Mouse (Mus musculus) hematopoietic stem cell, adult 5-6 weeks (primary cell): ENCODE data around the gene Samd4b. TPM values are rescaled to one million over a fixed set of nuclear protein-coding genes. Genes with fewer than 3 reads are reported as not detected.
A peak's percentile ranks its signal among the peaks of the same experiment; 100 is the strongest.

Experiments
- ATAC-seq, 2 experiments: fragments of 125-278 bp in 1 of 2; replicated peaks in 1 of 2; 2 replicates each; pipeline ENCODE4 v1.8.0; 2016 to 2017; ENCODE audit warnings: inconsistent platforms in 2 of 2, mild to moderate bottlenecking in 2 of 2, moderate number of reproducible peaks in 2 of 2, low read depth in 1 of 2, moderate TSS enrichment in 1 of 2; ENCODE audit not compliant: low FRiP score in 2 of 2, poor library complexity in 2 of 2, severe bottlenecking in 2 of 2, insufficient read depth in 1 of 2, low TSS enrichment in 1 of 2
- total RNA-seq: library from RNA; stranded (forward); fragments of 172-1452, 232-1000 nt; gene quantifications from 2 replicates; pipeline ENCODE4 v1.2.3, GENCODE M21; 2017

The Samd4b gene
- total RNA-seq, 1 experiment from 2014 or later: 6.3 TPM

DNA sequence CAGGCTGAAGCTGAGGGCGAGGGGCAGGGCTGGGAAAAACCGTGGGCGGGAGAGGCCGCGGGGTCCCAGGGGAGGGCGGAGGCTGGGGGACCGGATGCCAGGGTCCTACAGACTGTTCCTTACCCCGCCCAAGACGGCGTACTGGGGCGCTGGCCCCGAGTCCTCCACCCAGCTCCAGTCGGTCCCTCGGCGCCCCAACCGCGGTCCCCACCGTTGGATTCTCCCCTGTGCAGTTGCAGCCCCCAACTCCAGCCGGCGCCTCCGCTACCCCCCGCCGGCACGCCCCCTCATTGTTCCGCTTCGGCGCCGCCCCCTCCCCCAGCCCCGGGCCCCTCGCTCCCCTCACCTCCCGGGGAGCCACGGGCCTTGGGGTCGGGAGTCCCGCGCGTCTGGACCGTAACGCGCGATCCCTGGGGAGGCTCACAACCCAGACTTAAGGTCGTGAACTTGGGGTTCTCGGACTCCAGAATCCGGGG lies 226.4 kb downstream of the Samd4b start:
- no peak for ATAC-seq

DNA sequence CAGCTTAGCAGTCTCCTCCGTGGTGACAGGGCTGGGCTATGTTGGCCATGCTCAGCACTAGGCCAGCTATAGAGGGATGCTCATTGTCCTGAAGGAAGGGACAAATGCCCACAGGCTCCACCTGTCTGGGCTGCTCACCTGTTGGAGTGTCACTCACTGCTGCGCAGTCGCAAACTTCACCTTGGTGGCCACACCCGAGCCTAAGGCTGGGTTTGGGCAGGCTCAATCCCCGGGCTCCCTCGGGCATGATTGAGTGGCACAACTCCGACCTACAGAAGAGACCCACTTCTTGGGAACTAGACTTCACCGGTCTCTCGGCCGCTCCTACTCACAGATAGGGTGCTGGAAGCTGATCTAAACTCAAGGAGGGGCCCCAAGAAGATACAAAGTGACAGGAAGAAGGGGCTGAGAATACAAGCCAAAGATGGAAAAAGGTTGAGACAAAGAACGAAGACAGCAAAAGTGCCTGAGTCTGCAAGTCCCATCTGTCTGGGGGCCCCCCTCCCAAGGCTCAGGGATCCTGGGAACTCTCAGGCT lies 226.9 kb downstream of the Samd4b start:
- no peak for ATAC-seq

DNA sequence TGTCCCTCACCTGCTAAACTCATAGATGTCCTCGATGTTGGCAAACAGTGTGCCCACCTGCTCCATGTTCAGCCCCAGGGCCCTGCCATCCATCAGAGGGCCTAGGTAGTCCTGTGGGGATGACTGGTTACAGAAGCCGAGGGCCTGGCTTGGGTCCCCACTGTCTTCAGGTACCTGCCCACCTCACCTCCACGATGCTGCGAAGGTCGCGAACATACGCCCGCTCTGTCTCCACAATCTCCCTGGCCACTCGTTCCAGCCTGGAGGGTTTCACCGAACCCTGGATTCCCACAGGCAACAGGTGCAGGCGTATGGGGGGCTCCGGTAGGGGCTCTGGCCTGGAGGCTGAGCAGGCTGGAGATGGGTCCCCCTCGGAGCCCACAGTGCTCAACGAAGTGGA lies 227.9 kb downstream of the Samd4b start:
- ATAC-seq: no peak

DNA sequence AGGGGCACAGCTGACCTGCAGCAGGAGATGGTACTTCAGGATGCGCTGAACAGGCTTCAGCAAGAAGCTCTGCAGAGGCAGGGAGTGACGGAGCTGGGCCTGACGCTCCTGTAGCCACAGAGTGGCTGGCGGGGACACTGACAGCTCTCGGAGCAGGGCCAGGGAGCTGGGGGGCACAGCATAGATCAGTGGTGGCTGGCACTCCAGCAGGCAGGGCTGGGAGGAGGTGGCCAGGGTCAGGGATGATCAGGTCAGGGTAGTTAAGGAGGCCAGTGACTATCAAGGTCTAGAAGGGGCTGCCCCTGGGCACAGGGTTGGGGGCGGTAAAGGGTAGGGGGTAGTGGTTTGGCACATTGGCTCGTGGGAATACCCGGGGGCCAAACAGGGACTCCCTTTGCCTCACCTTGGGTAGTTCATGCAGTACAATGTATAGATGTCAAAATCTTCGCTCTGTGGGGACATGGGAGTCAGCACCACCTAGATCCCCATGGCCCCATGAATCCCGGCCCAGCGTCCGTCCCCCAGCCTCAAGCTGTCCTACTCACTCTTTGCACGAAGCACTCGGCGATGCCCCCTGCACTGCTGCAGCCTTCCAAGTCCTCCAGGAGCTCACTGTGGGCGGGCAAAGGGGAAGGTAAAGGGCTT lies 229.5 kb downstream of the Samd4b start:
- ATAC-seq: no peak

DNA sequence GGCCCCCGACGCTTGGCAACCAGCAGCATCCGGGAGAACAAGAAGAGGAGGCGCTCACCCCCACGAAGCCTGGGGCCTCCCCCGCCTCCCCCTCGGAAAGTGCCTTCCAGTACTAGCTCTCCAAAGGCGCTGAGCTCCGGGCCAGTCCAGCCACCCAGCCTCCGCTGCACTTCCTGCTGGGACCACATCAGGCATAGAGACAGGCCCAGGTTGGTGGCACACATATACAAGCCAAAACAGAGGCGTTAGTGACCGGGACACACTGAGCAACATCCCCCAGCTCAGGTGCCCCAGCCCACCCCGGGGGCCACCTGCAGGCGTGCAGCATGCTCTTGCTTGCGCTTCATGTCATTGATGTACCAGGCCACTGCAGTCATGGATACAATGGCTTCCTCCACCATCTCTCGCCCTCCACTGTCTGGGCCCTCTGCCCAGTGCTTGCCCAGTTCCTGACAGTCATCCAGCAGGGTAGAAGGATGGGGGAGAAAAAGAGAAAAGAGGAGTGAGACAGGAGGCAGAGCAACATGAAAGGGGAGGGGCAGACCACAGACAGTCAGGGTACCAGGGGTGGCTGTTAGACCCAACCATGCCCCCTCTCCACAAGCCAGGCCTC lies 230.2 kb downstream of the Samd4b start:
- ATAC-seq: no peak

DNA sequence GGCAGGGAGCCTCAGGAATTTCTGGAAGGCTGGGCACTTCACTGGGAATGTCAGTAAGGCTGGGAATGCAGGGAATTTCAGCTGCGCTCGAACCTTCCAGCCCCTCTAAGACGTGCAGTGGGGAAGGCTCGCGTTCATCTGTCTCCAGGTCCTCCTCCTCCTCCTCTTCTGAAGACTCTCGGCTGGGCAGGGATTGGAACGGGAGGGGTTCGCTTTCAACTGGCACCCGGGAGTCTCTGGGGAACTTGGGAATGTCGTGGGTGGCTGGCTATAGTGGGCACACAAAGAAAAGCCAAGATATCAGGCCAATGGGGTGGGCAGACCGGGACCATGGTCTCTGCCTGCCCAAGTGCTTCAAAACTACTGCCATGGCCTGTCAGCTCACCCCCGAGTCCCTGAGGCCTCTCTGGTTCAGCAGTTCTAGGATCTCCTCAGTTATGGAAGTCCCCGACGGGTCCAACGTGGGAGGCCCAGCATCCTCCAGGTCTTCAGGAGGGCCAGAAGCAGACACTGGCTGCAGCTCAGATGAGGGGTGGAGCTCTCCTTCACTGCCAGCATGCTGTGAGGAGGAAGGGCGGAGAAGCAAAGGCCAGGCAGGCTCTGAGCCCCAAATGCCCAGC lies 235.4 kb downstream of the Samd4b start:
- no peak; a peak in 1 of 4 replicates for ATAC-seq

DNA sequence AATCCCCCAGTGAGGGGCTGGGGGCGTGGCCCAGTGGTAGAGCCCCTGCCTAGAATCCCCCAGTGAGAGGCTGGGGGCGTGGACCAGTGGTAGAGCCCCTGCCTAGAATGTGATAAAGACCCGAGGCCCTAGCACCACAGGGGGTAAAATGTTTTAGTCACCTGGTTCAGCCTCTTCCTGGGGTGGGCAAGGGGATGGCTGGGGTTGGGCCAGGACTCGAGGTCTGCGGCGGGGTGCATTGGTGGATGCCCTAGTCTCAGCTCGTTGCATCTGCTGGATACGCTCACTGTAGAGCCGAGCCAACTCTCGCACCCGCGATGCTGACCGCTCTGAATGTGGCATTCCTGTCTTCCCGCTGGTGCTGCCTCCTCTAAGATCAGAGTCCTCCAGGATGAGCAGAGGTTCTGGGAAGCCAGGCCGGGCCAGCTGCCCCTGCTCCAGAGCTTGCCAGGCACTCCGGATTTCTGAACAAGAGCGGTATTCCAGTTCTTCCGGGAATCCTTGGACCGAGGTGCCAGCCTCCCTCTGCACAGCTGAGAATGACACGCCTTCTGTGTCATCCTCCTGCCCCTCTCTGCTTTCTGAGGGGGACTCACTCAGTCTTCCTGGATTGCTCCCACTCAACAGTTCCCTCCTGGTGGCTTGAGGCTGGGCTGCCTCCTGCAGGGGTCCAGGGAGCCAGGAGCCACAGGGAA lies 236.2 kb downstream of the Samd4b start:
- ATAC-seq: no peak

DNA sequence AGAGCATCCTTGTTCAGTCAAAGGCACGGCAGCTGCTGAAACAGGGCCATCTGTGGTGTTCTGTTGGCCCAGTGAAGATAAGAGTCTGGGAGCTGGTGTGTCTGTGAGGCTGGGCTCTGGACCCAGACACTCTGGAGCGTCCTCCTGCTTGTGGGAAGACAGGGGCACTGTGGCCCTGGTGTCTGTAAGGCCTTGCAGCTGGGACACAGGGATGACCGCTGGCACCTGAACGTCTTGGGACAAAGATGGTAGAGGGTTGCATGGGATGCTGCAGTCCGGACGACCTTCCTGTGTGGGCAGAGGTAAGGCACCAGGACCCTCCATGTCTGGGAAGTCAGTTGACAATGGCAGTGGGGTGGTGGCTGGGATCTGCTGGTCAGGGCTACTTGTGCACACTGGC lies 237.7 kb downstream of the Samd4b start:
- no peak for ATAC-seq

DNA sequence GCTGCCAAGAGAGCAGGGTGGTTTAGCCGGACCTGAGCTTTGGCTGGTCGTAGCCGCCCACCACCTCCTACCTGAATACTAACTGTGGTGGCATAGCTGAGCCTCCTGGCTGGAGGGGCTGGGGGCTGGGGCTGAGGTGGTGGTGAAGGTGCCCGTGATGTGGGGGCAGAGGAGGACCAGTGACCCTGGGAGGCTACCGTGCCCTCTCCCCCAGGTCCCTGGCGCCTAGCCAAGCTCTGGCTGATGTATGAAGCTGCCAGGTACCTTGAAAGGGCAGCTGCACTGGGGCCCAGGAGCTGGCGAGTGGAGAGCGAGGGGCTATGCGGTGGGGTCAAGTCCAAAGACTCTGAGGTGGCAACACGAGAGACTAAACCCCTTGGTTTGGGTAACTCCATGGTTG lies 238.1 kb downstream of the Samd4b start:
- ATAC-seq: no peak

DNA sequence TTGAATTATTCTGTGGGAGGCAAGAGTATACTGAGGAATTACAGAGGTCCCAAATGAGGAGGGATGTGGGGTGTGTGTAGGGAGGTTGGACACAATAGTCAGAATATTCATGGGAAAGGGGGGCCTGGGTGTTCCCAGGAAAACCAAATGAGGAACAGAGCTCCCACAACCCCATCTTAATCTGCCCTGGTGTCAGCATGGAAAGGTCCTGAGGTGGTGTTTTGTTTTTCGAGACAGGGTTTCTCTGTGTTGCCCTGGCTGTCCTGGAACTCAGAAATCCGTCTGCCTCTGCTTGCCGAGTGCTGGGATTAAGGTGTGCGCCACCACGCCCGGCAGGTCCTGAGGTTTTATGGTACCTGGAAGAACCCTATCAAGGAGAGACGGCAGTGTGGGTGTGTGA lies 239.5 kb downstream of the Samd4b start:
- ATAC-seq: no peak

DNA sequence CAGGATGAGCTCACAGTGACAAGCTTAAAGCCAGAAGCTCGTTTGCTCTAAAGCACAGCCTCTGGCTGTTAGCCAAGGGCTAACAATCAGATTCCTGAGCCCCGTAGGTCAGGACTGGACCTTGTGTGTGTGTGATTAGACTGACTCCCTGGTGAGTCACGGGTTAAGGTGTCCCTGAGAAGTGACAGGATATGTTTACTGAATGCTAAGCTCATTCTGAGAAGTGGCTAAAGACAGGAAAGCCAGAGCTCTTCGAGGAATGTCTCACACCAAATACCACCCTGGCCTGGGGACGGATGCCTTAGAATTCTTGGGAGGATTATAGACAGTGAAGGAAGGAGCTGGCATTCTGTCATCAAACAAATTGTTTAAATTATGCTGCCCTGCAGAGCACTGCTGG lies 240.0 kb downstream of the Samd4b start:
- ATAC-seq: no peak

DNA sequence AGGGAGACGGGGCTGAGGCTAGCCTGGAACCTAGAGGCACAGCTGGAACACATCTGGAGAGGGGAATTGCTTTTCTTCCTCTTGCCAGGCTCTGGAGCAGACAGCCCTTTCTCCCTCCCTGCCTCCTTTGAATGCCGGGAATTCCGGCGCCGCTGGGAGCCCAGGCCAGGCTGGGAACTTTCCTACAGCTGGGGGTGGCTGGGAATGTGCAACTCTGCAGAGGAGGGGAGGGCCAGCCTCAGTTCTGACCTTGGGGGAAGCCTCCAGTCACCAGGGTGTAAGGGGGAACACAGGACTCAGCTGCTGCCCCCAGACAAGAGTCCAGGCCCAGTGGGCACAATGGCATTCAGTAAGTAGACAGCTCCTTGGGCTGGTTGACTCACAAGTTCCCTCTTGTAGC lies 241.0 kb downstream of the Samd4b start:
- no peak for ATAC-seq

DNA sequence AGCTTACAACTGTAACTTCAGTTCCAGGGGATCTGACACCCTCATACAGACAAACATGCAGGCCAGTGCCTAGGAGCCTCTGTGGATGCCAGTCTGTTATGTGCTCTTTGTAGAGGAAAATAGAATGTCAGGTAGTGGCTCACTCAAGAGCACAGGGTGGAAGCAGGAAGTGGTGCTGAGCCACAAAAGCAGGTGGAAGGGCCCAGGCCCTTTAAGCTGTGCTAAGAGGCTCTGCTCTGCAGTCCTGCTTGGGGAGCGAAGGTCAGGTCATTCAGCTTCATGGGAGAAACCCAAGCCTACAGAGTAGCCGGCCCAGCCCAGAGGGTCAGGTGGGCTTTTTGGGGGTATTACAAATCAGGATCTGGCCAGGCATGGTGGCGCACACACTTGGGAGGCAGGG lies 242.7 kb downstream of the Samd4b start:
- peak in 1 of 2 experiments; percentile 24; a peak in 1 of 4 replicates for ATAC-seq

DNA sequence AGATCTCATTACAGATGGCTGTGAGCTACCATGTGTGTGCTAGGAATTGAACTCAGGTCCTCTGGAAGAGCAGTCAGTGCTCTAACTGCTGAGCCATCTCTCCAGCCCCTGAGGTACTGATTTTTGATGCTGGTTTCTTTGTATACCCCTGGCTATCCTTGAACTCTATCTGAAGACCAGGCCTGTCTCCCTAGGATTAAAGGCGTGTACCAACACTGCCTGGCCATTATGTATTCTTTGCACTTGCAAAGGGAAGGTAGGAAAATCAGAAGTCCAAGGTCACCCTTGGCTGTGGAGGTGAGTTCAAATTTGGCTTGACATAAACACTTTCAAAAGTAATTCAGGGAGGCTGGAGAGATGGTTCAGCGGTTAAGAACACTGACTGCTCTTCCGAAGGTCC lies 243.3 kb downstream of the Samd4b start:
- no peak for ATAC-seq

DNA sequence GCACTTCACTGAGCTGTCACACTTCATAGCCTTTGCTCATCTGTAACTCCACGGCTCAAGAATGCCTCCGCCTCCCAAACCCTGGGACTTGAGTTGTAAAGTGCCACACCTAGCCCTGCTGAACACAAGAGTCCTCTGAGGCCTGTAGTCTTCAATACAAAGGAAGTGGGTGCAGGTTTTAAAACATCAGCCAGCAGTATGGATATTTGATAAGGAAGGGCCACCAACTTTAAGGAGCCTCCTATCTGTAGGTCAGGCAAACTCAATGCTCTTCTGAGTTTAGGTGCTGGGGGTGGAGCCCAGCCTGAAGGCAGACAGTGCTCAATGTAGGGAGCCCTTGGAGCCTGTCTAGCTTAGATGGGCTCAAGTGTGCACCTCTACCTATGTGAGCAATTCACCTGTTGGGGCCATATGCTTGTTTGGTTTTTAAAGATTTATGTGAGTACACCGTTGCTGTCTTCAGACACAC lies 243.8 kb downstream of the Samd4b start:
- ATAC-seq: no peak

DNA sequence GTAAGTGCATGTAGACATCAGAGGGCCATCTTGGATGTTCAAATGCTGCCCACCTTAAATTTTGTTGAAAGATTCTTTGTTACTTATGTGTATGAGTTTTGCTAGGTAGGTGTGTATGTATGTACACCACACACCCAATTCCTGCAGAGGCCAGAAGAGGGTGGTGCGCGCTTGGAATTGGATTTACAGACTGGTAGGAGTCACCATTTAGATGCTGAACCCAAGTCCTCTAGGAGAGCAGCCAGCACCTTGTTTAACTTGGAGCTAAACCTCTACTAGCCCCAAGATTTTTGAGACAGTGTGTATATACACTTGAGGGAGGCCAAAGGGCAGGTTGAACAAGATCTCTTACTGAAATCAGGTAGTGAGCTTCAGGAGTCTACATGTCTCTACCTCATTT lies 244.7 kb downstream of the Samd4b start:
- no peak for ATAC-seq

DNA sequence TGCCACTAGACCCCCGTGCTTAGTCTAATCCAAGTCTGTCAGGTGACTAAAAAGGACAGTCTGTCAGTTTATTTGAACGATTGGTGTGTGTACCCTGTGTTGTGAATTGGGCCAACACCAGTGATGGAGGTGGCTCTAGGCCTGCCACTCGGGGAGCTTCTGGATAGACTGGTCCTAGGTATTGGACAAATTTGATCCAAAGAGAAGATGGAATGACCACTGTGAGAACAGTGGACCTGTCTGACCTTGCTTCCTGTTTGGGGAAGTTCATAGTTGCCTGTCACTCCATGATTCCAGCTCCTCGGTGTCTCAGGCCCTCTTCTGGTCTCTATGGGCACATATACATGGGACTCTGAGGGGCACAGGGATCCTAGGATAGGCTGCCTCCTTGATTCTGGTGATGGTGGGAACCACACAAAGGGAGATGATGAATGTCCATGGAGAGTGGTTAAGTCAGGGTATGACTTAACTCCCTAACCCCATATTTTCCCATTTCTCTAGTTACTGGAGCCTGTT lies 246.2 kb downstream of the Samd4b start:
- no peak for ATAC-seq
